Mouse (Mus musculus) limb, embryonic 11.5 days (tissue): ENCODE results near the gene Gmfb. TPM values are rescaled to one million over a fixed set of nuclear protein-coding genes. Genes with fewer than 3 reads are reported as not detected.

Experiments used
- ATAC-seq: fragments of 200-750 bp; cut with Nextera tagmentation; 2 replicates; pipeline ENCODE4 v1.8.0; 2017; ENCODE audit warnings: low read depth; ENCODE audit not compliant: insufficient number of reproducible peaks, low FRiP score, low TSS enrichment
- DNase-seq: peaks from one replicate; pipeline ENCODE4 v3.0.0-alpha.2; 2015; ENCODE audit warnings: low spot score
- H3K27ac ChIP-seq: fragments of 300-500 bp; sonication (generic); replicated peaks from 2 replicates; pipeline ENCODE4 v1.5.1; 2014; ENCODE audit warnings: low read depth, mild to moderate bottlenecking, low read length
- H3K27me3 ChIP-seq: fragments of 300-500 bp; sonication (generic); 2 replicates; pipeline ENCODE4 v1.6.1; 2014; ENCODE audit warnings: mild to moderate bottlenecking, low read length, mixed read lengths; ENCODE audit not compliant: control insufficient read depth, insufficient read depth
- H3K36me3 ChIP-seq: fragments of 300-500 bp; sonication (generic); 2 replicates; pipeline ENCODE4 v1.6.1; 2014; ENCODE audit warnings: mild to moderate bottlenecking, low read length, moderate library complexity, mixed read lengths; ENCODE audit not compliant: control insufficient read depth, insufficient read depth
- H3K4me1 ChIP-seq: fragments of 300-500 bp; sonication (generic); 2 replicates; pipeline ENCODE4 v1.6.1; 2014; ENCODE audit warnings: low read length, mixed read lengths; ENCODE audit not compliant: control insufficient read depth, insufficient read depth
- H3K4me2 ChIP-seq: fragments of 300-500 bp; sonication (generic); 2 replicates; pipeline ENCODE4 v1.6.1; 2014; ENCODE audit warnings: low read depth, mild to moderate bottlenecking, moderate library complexity; ENCODE audit not compliant: severe bottlenecking
- H3K4me3 ChIP-seq: fragments of 300-500 bp; sonication (generic); 2 replicates; pipeline ENCODE4 v1.5.1; 2014; ENCODE audit warnings: low read depth, low read length
- H3K9ac ChIP-seq: fragments of 300-500 bp; sonication (generic); 2 replicates; pipeline ENCODE4 v1.6.1; 2014; ENCODE audit warnings: mild to moderate bottlenecking, low read length
- H3K9me3 ChIP-seq: fragments of 300-500 bp; sonication (generic); 2 replicates; pipeline ENCODE4 v1.6.1; 2016; ENCODE audit warnings: low read length; ENCODE audit not compliant: control insufficient read depth
- WGBS: fragments of 180-500 bp; shearing (Covaris S2); extraction: QIAGEN DNeasy Blood & Tissue Kit; methylation state at CpG from one replicate; pipeline ENCODE4 v1.1.7; 2014; 5-methylcytosine and 5-hydroxymethylcytosine counted together
- polyA plus RNA-seq: library from polyadenylated mRNA; unstranded; fragments of >200 nt; fragmentation: Nextera tagmentation; extraction: Ambion mirVana; gene quantifications from 2 replicates; pipeline ENCODE4 v1.2.1, GENCODE M21; 2014

Gmfb gene
- polyA plus RNA-seq = 99.2 and 111 TPM in 2 replicates

DNA sequence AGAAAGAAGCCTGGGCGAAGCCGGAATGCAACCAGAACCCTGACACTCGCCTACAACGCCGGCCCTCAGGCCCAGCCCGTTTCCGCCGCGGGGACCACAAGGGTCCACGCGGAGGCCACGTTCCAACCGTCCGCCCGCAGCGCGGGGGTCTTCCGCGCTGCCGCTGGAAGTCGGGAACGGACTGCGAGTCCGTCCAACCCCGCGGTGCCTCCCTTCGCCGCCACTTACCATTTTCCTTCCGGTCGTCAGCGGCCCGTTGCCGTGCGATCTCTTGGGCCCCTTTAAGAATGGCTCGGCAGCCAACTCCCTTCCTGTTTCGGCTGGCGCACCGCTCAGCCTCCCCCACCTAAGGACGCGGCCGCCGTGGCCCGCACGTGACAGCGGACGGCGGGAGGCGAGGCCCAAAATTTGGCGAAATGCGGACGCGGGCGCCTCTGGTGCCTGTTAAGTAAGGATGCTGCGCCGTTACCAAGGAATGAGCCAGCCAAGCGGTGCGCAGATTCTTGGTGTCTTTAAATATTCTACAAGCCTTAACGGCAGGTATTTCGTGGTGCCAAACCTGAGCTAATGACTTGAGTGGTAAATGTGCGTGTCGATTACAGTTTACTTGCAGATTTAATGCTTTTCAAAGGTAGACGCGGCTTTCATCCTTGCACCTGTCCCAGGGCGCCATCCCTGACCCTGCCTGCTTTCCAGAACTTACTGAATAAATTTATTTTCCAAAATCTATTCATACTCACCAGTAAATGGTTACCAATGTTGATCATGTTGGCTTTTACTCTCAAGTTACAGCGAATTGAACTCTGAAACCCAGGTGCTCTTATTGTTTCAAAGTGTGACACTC is at the start of gene Gmfb:
TSS of gene Gmfb (minus strand) at position 370 of the 844 bp plus-strand sequence.
- peak within 1 kb of the TSS; percentile 85 for H3K4me3 ChIP-seq
- peak; percentile 92 for ATAC-seq
- WGBS = under 1% methylated on average over 62 of the region's 65 CpGs
- H3K4me1 ChIP-seq = peaks cover 5% of the 10 kb centered on the region
- H3K4me2 ChIP-seq = peak within 1 kb of the TSS; percentile 63
- no peaks in the 10 kb centered on the region for H3K9me3 ChIP-seq
- H3K27me3 ChIP-seq = no peaks in the 10 kb centered on the region
- H3K36me3 ChIP-seq = no peaks in the 10 kb centered on the region
- H3K9ac ChIP-seq = peak within 1 kb of the TSS; percentile 87
- H3K27ac ChIP-seq = peak within 1 kb of the TSS; percentile 81
- peak; percentile 96 for DNase-seq

GRCm38 (mm10) chr14:46862922-46863321 is 40.9 kb upstream of the Gmfb start:
- Histone ChIP-seq H3K4me1 (no peaks in the 10 kb centered on the region), H3K4me3 (no peak overlapping the region), H3K27me3 (no peaks in the 10 kb centered on the region), H3K4me2 (no peak overlapping the region), H3K27ac (no peak overlapping the region), H3K36me3 (no peaks in the 10 kb centered on the region), H3K9ac (no peak overlapping the region), H3K9me3 (no peaks in the 10 kb centered on the region)
- 91% methylated on average over 5 of the region's 5 CpGs for WGBS
- DNase-seq (no peak), ATAC-seq (no peak)

DNA sequence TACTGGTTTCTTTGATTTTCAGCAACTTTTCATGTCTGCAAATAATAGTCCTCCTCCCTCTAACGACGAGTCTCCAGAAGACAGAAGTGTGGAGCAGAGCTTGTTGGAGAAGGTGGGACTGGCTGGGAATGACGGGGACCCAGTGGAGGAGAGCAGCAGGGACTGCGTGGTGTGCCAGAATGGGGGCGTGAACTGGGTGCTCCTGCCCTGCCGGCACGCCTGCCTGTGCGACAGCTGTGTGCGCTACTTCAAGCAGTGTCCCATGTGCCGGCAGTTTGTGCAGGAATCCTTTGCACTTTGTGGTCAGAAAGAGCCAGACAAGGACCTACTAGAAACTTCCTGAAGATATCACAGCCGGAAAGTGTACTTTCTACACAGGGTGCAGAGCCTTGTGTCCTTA is 31.6 kb upstream of the Gmfb start:
- ATAC-seq (no peak), DNase-seq (no peak)
- Histone ChIP-seq H3K27me3 (no peaks in the 10 kb centered on the region), H3K27ac (no peak overlapping the region), H3K4me2 (no peak overlapping the region), H3K4me3 (no peak overlapping the region), H3K9ac (no peak overlapping the region), H3K36me3 (no peaks in the 10 kb centered on the region), H3K4me1 (no peaks in the 10 kb centered on the region), H3K9me3 (no peaks in the 10 kb centered on the region)
- 85% methylated on average over 11 of the region's 11 CpGs for WGBS

DNA sequence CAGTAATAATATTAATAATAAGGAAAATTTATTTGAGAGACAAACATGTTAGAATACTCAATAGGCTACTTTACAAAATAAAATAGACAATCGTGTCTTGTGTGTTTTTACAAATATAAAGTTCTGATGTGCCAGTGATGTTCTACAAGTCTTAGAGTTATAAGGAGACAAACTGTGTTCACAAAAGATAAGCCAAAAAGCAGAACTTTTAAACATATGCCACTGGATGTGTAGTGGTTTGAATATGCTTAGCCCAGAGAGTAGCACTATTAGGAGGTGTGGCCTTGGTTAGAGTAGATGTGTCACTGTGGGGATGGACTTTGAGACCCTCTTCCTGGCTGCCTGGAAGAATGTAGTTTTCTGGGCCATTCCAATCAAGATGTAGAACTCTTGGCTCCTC is 27.7 kb upstream of the Gmfb start:
- DNase-seq (no peak), ATAC-seq (no peak)
- WGBS = 94% methylated on average over 1 of the region's 1 CpGs
- Histone ChIP-seq H3K4me3 (no peak overlapping the region), H3K27me3 (no peaks in the 10 kb centered on the region), H3K4me1 (no peaks in the 10 kb centered on the region), H3K9ac (no peak overlapping the region), H3K36me3 (no peaks in the 10 kb centered on the region), H3K9me3 (no peaks in the 10 kb centered on the region), H3K27ac (no peak overlapping the region), H3K4me2 (no peak overlapping the region)

GRCm38 (mm10) chr14:46848736-46849135 is 26.7 kb upstream of the Gmfb start:
- Histone ChIP-seq H3K27me3 (no peaks in the 10 kb centered on the region), H3K36me3 (no peaks in the 10 kb centered on the region), H3K4me2 (no peak overlapping the region), H3K9me3 (no peaks in the 10 kb centered on the region), H3K4me3 (no peak overlapping the region), H3K4me1 (no peaks in the 10 kb centered on the region), H3K27ac (no peak overlapping the region), H3K9ac (no peak overlapping the region)
- no peak for ATAC-seq
- 83% methylated on average over 5 of the region's 5 CpGs for WGBS
- no peak for DNase-seq

DNA sequence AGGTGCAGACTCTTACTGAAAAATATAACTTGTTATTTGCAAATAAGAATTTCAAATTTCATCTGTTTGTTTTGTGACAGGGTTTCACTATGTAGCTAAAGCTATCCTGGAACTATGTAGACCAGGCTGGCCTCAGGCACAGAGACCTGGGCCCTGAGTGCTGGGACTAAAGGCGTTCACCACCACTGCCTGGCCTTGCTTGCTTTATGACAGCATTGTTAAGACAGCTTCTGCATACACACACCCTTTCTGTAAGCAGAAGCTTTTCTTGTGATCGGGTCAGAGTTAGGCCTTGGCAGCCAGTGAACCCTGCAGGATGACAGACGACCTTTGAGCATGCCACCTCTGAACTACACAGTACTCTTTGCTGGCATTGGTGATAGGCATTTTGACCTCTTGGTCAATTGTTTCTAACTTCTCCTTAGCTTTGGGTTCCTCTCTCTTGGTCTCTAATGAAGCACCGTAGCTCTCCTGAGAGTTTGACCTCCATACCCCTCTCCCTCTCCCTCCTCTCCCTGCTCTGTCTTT is 26.1 kb upstream of the Gmfb start:
- no peak overlapping the region for H3K4me3 ChIP-seq
- H3K4me2 ChIP-seq = no peak overlapping the region
- H3K36me3 ChIP-seq = no peaks in the 10 kb centered on the region
- no peak overlapping the region for H3K9ac ChIP-seq
- no peaks in the 10 kb centered on the region for H3K27me3 ChIP-seq
- WGBS = 84% methylated on average over 4 of the region's 4 CpGs
- DNase-seq (no peak), ATAC-seq (no peak)
- no peaks in the 10 kb centered on the region for H3K4me1 ChIP-seq
- H3K9me3 ChIP-seq = no peaks in the 10 kb centered on the region
- no peak overlapping the region for H3K27ac ChIP-seq

GRCm38 (mm10) chr14:46845706-46846105 is 23.7 kb upstream of the Gmfb start:
- no peaks in the 10 kb centered on the region for H3K27me3 ChIP-seq
- no peak for ATAC-seq
- H3K4me1 ChIP-seq = no peaks in the 10 kb centered on the region
- no peak overlapping the region for H3K4me2 ChIP-seq
- H3K36me3 ChIP-seq = no peaks in the 10 kb centered on the region
- no peak overlapping the region for H3K27ac ChIP-seq
- 92% methylated on average over 11 of the region's 11 CpGs for WGBS
- no peaks in the 10 kb centered on the region for H3K9me3 ChIP-seq
- H3K4me3 ChIP-seq = no peak overlapping the region
- no peak overlapping the region for H3K9ac ChIP-seq
- peak; percentile 15 for DNase-seq

GRCm38 (mm10) chr14:46839326-46839725 is 17.3 kb upstream of the Gmfb start:
- Histone ChIP-seq H3K9me3 (no peaks in the 10 kb centered on the region), H3K9ac (no peak overlapping the region), H3K4me3 (no peak overlapping the region), H3K27ac (no peak overlapping the region), H3K36me3 (no peaks in the 10 kb centered on the region), H3K4me1 (no peaks in the 10 kb centered on the region), H3K4me2 (no peak overlapping the region), H3K27me3 (no peaks in the 10 kb centered on the region)
- DNase-seq = no peak
- 63% methylated on average over 4 of the region's 4 CpGs for WGBS
- no peak for ATAC-seq
